Comparison of ENCODE assay signal across 23 mouse cellular contexts in genomic region chr15:82230098-82230611, GRCm38 (mm10). TPM values are rescaled to one million over a fixed set of nuclear protein-coding genes. Genes with fewer than 3 reads are reported as not detected.
A peak's percentile ranks its signal among the peaks of the same experiment; 100 is the strongest.
DNase-seq lines count a peak whose midpoint lies in the region; ATAC-seq and TF ChIP-seq lines count a peak whose summit lies in the region.
"Had no signal": no experiment of that assay in that cellular context is flagged by ENCODE, and none has a peak within 500 bp of the region (broad histone marks: within the 10 kb centered on the region; RNA-seq: fewer than 3 reads in every experiment).

No protein-coding gene starts in this region.

- H3K9ac ChIP-seq in heart, embryonic 11.5 days (ENCODE audit: low read depth, low read length): no peak overlapping the region
- H3K9ac ChIP-seq in liver, embryonic 12.5 days: peak overlapping the region; percentile 62
- H3K9ac ChIP-seq: forebrain, postnatal 0 days; hindbrain, embryonic 13.5 days; limb, embryonic 12.5 days; lung, embryonic 15.5 days had no signal

- no peaks in the 10 kb centered on the region for H3K9me3 ChIP-seq in heart, embryonic 11.5 days (replicated peaks; ENCODE audit: control insufficient read depth, low read length)
- H3K9me3 ChIP-seq in E14TG2a.4 (ENCODE audit: low read length): no peaks in the 10 kb centered on the region
- no peaks in the 10 kb centered on the region for H3K9me3 ChIP-seq in liver, embryonic 12.5 days (replicated peaks)
- H3K9me3 ChIP-seq: hindbrain, embryonic 13.5 days; limb, embryonic 12.5 days; lung, embryonic 15.5 days; midbrain, embryonic 13.5 days had no signal

- H3K36me3 ChIP-seq in heart, embryonic 11.5 days (ENCODE audit: control insufficient read depth, insufficient read depth, low read length): no peaks in the 10 kb centered on the region
- peaks cover 35% of the 10 kb centered on the region for H3K36me3 ChIP-seq in E14TG2a.4 (ENCODE audit: insufficient read depth, low read length)
- peaks cover 13% of the 10 kb centered on the region; the same call in 1 of the 2 replicates for H3K36me3 ChIP-seq in liver, embryonic 12.5 days
- H3K36me3 ChIP-seq: hindbrain, embryonic 13.5 days; lung, embryonic 15.5 days; midbrain, embryonic 13.5 days had no signal

- peak overlapping the region; percentile 31 for H3K27ac ChIP-seq in heart, embryonic 11.5 days (ENCODE audit: low read depth, low read length)
- peak overlapping the region; percentile 90 for H3K27ac ChIP-seq in liver, embryonic 12.5 days
- H3K27ac ChIP-seq: hindbrain, embryonic 13.5 days; limb, embryonic 12.5 days; lung, embryonic 15.5 days; macrophage; midbrain, embryonic 13.5 days had no signal

- H3K4me1 ChIP-seq in heart, embryonic 11.5 days (ENCODE audit: control insufficient read depth, insufficient read depth, low read length): 0 out of 2 replicates have a peak, but pooled peaks cover 8% of the 10 kb centered on the region
- H3K4me1 ChIP-seq in E14TG2a.4 (replicated peaks; ENCODE audit: low read depth, low read length): peaks cover 79% of the 10 kb centered on the region
- peaks cover 54% of the 10 kb centered on the region for H3K4me1 ChIP-seq in liver, embryonic 12.5 days
- H3K4me1 ChIP-seq: midbrain, embryonic 13.5 days had no signal

- no peak for DNase-seq in heart, adult 8-10 months (ENCODE audit: low spot score)
- peak; percentile 15 for DNase-seq in A20 (ENCODE audit: low read depth, low spot score)
- DNase-seq in adrenal gland, adult 8-10 months: no peak
- no peak for DNase-seq in kidney, postnatal 4 days
- DNase-seq: adrenal gland, postnatal 10 days; cerebellum, adult 2 months; forebrain, postnatal 0 days; retina, postnatal 1 day had no signal

- TF ChIP-seq CTCF in E14TG2a.4 (conservative IDR thresholded peaks at IDR 0.05; ENCODE audit: low read length): no peak

- 62% methylated on average over 6 of the region's 6 CpGs for WGBS in heart, embryonic 11.5 days (ENCODE audit: insufficient replicate concordance)
- 58% methylated on average over 6 of the region's 6 CpGs for WGBS in liver, embryonic 12.5 days (ENCODE audit: insufficient replicate concordance)

- no peak for ATAC-seq in heart, embryonic 11.5 days (replicated peaks; ENCODE audit: insufficient number of reproducible peaks, low FRiP score, low TSS enrichment)
- ATAC-seq in liver, embryonic 12.5 days: peak; percentile 64
- ATAC-seq: forebrain, postnatal 0 days; midbrain, embryonic 13.5 days had no signal

- H3K4me3 ChIP-seq in heart, embryonic 11.5 days (ENCODE audit: low read depth, low read length): no peak overlapping the region
- H3K4me3 ChIP-seq in E14TG2a.4 (replicated peaks; ENCODE audit: low read length): peak overlapping the region; percentile 13; the same call in 1 of the 2 replicates
- H3K4me3 ChIP-seq in liver, embryonic 12.5 days: 0 out of 2 replicates have a peak overlapping the region, but pooled peaks have one; percentile 12
- H3K4me3 ChIP-seq: hindbrain, embryonic 13.5 days; limb, embryonic 12.5 days; lung, embryonic 15.5 days; midbrain, embryonic 13.5 days had no signal

- H3K27me3 ChIP-seq in heart, embryonic 11.5 days (ENCODE audit: control insufficient read depth, insufficient read depth, low read length): peaks cover 14% of the 10 kb centered on the region
- H3K27me3 ChIP-seq in E14TG2a.4 (ENCODE audit: insufficient read depth, low read length): peaks cover 11% of the 10 kb centered on the region
- H3K27me3 ChIP-seq in liver, embryonic 12.5 days (replicated peaks): peaks cover 17% of the 10 kb centered on the region

- no peak overlapping the region for H3K4me2 ChIP-seq in heart, embryonic 11.5 days
- peak overlapping the region; percentile 63 for H3K4me2 ChIP-seq in liver, embryonic 12.5 days
- H3K4me2 ChIP-seq: hindbrain, embryonic 13.5 days; limb, embryonic 12.5 days; lung, embryonic 15.5 days; midbrain, embryonic 13.5 days had no signal

RNA-seq across cellular contexts. Expression of gene Tnfrsf13c, which starts 6.0 kb away (rescaled TPM):
- 0.29 TPM in 1 of 2 replicates, not detected in the other for polyA plus RNA-seq in heart, embryonic 11.5 days (2014; fragmentation: Nextera tagmentation; extraction: Ambion mirVana)
- total RNA-seq in heart, adult 8-10 months (2022): under 1 TPM in 1 of 4 experiments, not detected in 3; 0.26 TPM
- 0.30 TPM in 2 replicates for polyA plus RNA-seq in liver, embryonic 12.5 days (2016; fragmentation: Nextera tagmentation; extraction: Ambion mirVana)
- under 1 TPM in 2 of 4 experiments, not detected in 2; 0.45 to 0.92 TPM for total RNA-seq in adrenal gland, adult 8-10 months (2022)
- total RNA-seq: gastrocnemius, adult 18-20 months had no signal
- polyA plus RNA-seq: hindbrain, embryonic 13.5 days; limb, embryonic 12.5 days; midbrain, embryonic 13.5 days had no signal

RNA-seq across cellular contexts. Expression of gene Cenpm, which starts 14.4 kb away (rescaled TPM):
- 59.7 and 67.3 TPM in 2 replicates for polyA plus RNA-seq in heart, embryonic 11.5 days (2014; fragmentation: Nextera tagmentation; extraction: Ambion mirVana)
- 1 to 10 TPM in 1 of 4 experiments, under 1 TPM in 3; 0.29 to 1.5 (median 0.44) TPM for total RNA-seq in heart, adult 8-10 months (2022)
- polyA plus RNA-seq in liver, embryonic 12.5 days (2016; fragmentation: Nextera tagmentation; extraction: Ambion mirVana): 48.3 and 51.2 TPM in 2 replicates
- total RNA-seq in adrenal gland, adult 8-10 months (2022): 1 to 10 TPM in 3 of 4 experiments, under 1 TPM in 1; 0.87 to 3.8 (median 1.8) TPM
- total RNA-seq: gastrocnemius, adult 18-20 months; neutrophil, adult 5-6 weeks had no signal

RNA-seq across cellular contexts. Expression of gene Shisa8, which starts 17.5 kb away (rescaled TPM):
- 0.07 TPM in 1 of 2 replicates, not detected in the other for polyA plus RNA-seq in heart, embryonic 11.5 days (2014; fragmentation: Nextera tagmentation; extraction: Ambion mirVana)
- under 1 TPM in 1 of 4 experiments, not detected in 3; 0.26 TPM for total RNA-seq in heart, adult 8-10 months (2022)
- 0.31 and 0.37 TPM in 2 replicates for polyA plus RNA-seq in liver, embryonic 12.5 days (2016; fragmentation: Nextera tagmentation; extraction: Ambion mirVana)
- under 1 TPM in 3 of 4 experiments, not detected in 1; 0.14 to 0.24 (median 0.17) TPM for total RNA-seq in adrenal gland, adult 8-10 months (2022)
- total RNA-seq: gastrocnemius, adult 18-20 months had no signal
- polyA plus RNA-seq: macrophage had no signal

RNA-seq across cellular contexts. Expression of gene 1500009C09Rik, which starts 22.0 kb away (rescaled TPM):
- polyA plus RNA-seq in heart, embryonic 11.5 days (2014; fragmentation: Nextera tagmentation; extraction: Ambion mirVana): not detected in 2 replicates
- total RNA-seq in heart, adult 8-10 months (2022): not detected
- not detected in 2 replicates for polyA plus RNA-seq in liver, embryonic 12.5 days (2016; fragmentation: Nextera tagmentation; extraction: Ambion mirVana)
- under 1 TPM; 0.35 to 0.62 (median 0.39) TPM for total RNA-seq in adrenal gland, adult 8-10 months (2022)
- total RNA-seq: gastrocnemius, adult 18-20 months; neutrophil, adult 5-6 weeks had no signal
- polyA plus RNA-seq: gonadal fat pad, adult 2 months; heart, embryonic 16.5 days; intestine, embryonic 16.5 days; kidney, embryonic 16.5 days; limb, embryonic 12.5 days; lung, embryonic 15.5 days; macrophage; thymus, postnatal 0 days had no signal

RNA-seq across cellular contexts. Expression of gene Sept3, which starts 44.5 kb away (rescaled TPM):
- 5.0 and 6.2 TPM in 2 replicates for polyA plus RNA-seq in heart, embryonic 11.5 days (2014; fragmentation: Nextera tagmentation; extraction: Ambion mirVana)
- total RNA-seq in heart, adult 8-10 months (2022): under 1 TPM; 0.16 to 0.90 (median 0.44) TPM
- 0.81 and 1.4 TPM in 2 replicates for polyA plus RNA-seq in liver, embryonic 12.5 days (2016; fragmentation: Nextera tagmentation; extraction: Ambion mirVana)
- total RNA-seq in adrenal gland, adult 8-10 months (2022): 1 to 10 TPM; 3.0 to 6.9 (median 3.5) TPM
- total RNA-seq: neutrophil, adult 5-6 weeks had no signal
